Mouse (Mus musculus) kidney, embryonic 15.5 days (tissue): ENCODE data around the gene Chrnd. TPM values are rescaled to one million over a fixed set of nuclear protein-coding genes. Genes with fewer than 3 reads are reported as not detected.

Experiments
- ATAC-seq: fragments of 200-750 bp; cut with Nextera tagmentation; replicated peaks from 2 replicates; pipeline ENCODE4 v1.8.0; 2017; ENCODE audit warnings: moderate TSS enrichment; ENCODE audit not compliant: low FRiP score
- H3K27ac ChIP-seq: fragments of 300-500 bp; sonication (generic); 2 replicates; pipeline ENCODE4 v1.5.1; 2015; ENCODE audit warnings: mild to moderate bottlenecking, inconsistent platforms
- H3K27me3 ChIP-seq: fragments of 300-500 bp; sonication (generic); 2 replicates; pipeline ENCODE4 v1.6.1; 2015; ENCODE audit warnings: inconsistent platforms
- H3K36me3 ChIP-seq: fragments of 300-500 bp; sonication (generic); 2 replicates; pipeline ENCODE4 v1.6.1; 2015; ENCODE audit warnings: inconsistent platforms
- H3K4me1 ChIP-seq: fragments of 300-500 bp; sonication (generic); 2 replicates; pipeline ENCODE4 v1.6.1; 2015; ENCODE audit warnings: inconsistent platforms
- H3K4me2 ChIP-seq: fragments of 300-500 bp; sonication (generic); 2 replicates; pipeline ENCODE4 v1.6.1; 2015; ENCODE audit warnings: moderate library complexity, mild to moderate bottlenecking, inconsistent platforms
- H3K4me3 ChIP-seq: fragments of 300-500 bp; sonication (generic); replicated peaks from 2 replicates; pipeline ENCODE4 v1.5.1; 2015; ENCODE audit warnings: mild to moderate bottlenecking, inconsistent platforms
- H3K9ac ChIP-seq: fragments of 300-500 bp; sonication (generic); 2 replicates; pipeline ENCODE4 v1.6.1; 2015; ENCODE audit warnings: mild to moderate bottlenecking, inconsistent platforms
- H3K9me3 ChIP-seq: fragments of 300-500 bp; sonication (generic); replicated peaks from 2 replicates; pipeline ENCODE4 v1.6.1; 2016; ENCODE audit warnings: inconsistent platforms
- WGBS: fragments of 180-500 bp; shearing (Covaris S2); methylation state at CpG from one replicate; pipeline ENCODE4 v1.1.7; 2015; ENCODE audit warnings: mixed read lengths; 5-methylcytosine and 5-hydroxymethylcytosine counted together
- polyA plus RNA-seq: library from polyadenylated mRNA; unstranded; fragments of >200 nt; fragmentation: Nextera tagmentation; extraction: Ambion mirVana; gene quantifications from 2 replicates; pipeline ENCODE4 v1.2.1, GENCODE M21; 2015

Gene Chrnd
- polyA plus RNA-seq, result 1.1 and 1.6 TPM in 2 replicates

DNA sequence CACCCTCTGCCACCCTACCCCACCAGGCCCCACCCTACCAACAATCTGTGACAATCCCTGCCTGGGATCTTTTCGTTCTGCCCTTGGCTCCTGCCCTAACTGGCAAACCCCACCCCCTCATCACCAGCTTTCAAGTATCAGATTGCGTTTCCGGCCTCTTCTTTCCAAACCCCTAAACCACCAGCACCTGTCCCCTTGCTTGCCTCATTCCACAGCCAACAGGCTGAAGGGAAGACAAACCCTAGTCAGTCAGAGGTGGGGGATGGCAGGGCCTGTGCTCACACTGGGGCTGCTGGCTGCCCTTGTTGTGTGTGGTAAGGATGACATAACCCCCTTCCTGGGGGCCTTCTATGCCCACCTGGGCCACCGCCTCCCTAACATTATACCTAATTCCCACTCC, at the start of gene Chrnd:
Gene Chrnd (plus strand): TSS at position 179 of the 400 bp plus-strand sequence.
- H3K27me3 ChIP-seq, result peaks cover 39% of the 10 kb centered on the region
- peak; percentile 34; the same call in 1 of the 2 replicates for ATAC-seq
- no peaks in the 10 kb centered on the region for H3K36me3 ChIP-seq
- 18% methylated on average over 4 of the region's 4 CpGs for WGBS
- H3K4me3 ChIP-seq, result no peak within 1 kb of the TSS
- no peak within 1 kb of the TSS for H3K27ac ChIP-seq
- no peak within 1 kb of the TSS for H3K4me2 ChIP-seq
- H3K9ac ChIP-seq, result no peak within 1 kb of the TSS
- H3K4me1 ChIP-seq, result peaks cover 20% of the 10 kb centered on the region
- H3K9me3 ChIP-seq, result no peaks in the 10 kb centered on the region

DNA sequence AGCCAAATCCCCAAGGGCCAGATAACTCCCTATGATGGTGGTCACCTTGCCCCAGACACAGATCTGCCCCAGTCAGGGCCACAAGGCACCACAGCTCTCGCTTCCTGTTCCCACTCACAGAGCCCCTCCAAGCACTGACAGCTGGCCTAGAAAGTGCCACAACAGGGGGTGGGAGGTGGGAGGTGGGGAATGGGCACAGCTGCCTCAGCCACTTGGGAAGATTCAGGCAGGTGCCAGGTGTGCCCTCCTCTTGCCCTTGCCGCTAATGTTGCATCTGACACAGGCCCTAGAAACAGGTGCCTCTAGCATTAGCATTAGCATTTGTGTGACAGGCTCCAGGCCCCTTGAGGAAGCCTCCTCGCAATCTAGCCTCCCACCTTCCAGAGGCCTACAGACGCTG, 48.9 kb upstream of the Chrnd start:
- 92% methylated on average over 4 of the region's 4 CpGs for WGBS
- Histone ChIP-seq H3K9me3 (no peaks in the 10 kb centered on the region), H3K27me3 (0 out of 2 replicates have a peak, but pooled peaks cover 5% of the 10 kb centered on the region), H3K4me3 (no peak overlapping the region), H3K4me2 (no peak overlapping the region), H3K9ac (no peak overlapping the region), H3K4me1 (no peaks in the 10 kb centered on the region), H3K27ac (no peak overlapping the region), H3K36me3 (no peaks in the 10 kb centered on the region)
- ATAC-seq, result no peak

DNA sequence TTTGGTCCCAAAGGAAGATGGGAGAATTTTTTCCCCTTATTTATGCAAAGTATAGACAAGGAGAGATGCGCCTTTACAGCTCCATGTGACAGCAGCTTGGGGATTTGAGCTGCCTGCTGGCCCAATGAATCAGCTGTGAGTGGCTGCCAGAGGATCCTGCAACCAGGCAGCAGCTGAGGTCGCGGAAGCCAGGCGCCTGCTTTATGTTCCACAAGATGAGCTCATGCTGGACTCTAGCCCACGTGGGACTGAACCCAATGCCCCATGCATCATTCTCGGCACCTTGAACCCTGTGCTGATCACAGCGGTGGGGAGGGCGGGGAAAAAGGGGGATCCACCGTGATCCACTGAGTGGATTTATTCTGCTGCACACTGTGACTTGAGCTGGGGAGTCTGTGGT, 48.0 kb upstream of the Chrnd start:
- no peak for ATAC-seq
- WGBS, result 58% methylated on average over 9 of the region's 9 CpGs
- no peaks in the 10 kb centered on the region for H3K9me3 ChIP-seq

DNA sequence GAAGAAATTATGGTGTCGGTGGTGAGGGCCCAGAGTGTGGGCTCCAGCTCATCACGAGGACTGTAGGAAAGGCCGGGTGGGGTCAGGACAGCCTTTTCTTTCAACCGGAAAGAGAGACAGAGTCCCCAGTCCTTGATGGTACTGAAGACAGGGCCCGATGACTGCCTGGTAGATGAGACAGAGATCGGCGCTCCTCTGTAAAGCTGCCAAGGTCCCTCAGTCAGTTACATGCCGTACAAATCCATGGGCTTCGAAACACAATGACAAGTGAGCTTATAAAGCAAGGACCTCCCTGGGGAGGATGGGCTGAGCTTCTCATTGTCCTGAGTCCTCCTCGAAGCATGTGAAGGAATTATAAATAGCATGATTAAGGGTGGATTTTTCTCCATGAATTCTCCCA, 47.3 kb upstream of the Chrnd start:
- H3K4me3 ChIP-seq, result no peak overlapping the region
- H3K27me3 ChIP-seq, result peaks cover 11% of the 10 kb centered on the region; the same call in 1 of the 2 replicates
- no peaks in the 10 kb centered on the region for H3K4me1 ChIP-seq
- no peak overlapping the region for H3K4me2 ChIP-seq
- no peak for ATAC-seq
- no peaks in the 10 kb centered on the region for H3K36me3 ChIP-seq
- WGBS, result 78% methylated on average over 10 of the region's 10 CpGs
- no peak overlapping the region for H3K27ac ChIP-seq
- no peaks in the 10 kb centered on the region for H3K9me3 ChIP-seq
- no peak overlapping the region for H3K9ac ChIP-seq

More for the DNA sequence above, 48.0 kb upstream of the Chrnd start:
- peaks cover 5% of the 10 kb centered on the region; the same call in 1 of the 2 replicates for H3K27me3 ChIP-seq
- H3K27ac ChIP-seq, result no peak overlapping the region
- H3K36me3 ChIP-seq, result no peaks in the 10 kb centered on the region
- H3K4me3 ChIP-seq, result no peak overlapping the region
- no peaks in the 10 kb centered on the region for H3K4me1 ChIP-seq
- H3K4me2 ChIP-seq, result no peak overlapping the region
- H3K9ac ChIP-seq, result no peak overlapping the region

DNA sequence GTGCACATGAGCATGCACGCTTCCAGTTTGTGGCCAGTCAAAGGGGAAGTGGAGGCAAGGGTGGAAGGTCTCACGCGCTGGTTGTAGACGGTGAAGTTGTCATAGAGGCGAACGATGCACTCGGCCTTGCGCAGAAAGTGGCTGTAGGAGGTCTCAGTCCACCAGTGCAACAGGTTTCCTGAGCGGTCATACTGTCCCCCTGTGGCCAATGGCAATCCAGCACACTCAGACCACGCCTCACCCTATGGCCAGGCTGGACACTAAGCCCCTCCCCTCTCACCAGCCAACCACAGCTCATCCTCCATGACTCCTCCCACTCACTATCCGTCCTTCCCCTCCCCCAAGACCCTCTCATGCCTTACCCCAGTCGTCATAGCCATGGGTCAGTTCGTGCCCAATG, 41.0 kb upstream of the Chrnd start:
- no peak for ATAC-seq
- H3K27ac ChIP-seq, result no peak overlapping the region
- H3K9ac ChIP-seq, result no peak overlapping the region
- peaks cover 60% of the 10 kb centered on the region for H3K27me3 ChIP-seq
- H3K4me1 ChIP-seq, result peaks cover 17% of the 10 kb centered on the region
- H3K4me3 ChIP-seq, result no peak overlapping the region
- WGBS, result 27% methylated on average over 13 of the region's 13 CpGs
- H3K9me3 ChIP-seq, result no peaks in the 10 kb centered on the region
- no peak overlapping the region for H3K4me2 ChIP-seq
- H3K36me3 ChIP-seq, result no peaks in the 10 kb centered on the region

DNA sequence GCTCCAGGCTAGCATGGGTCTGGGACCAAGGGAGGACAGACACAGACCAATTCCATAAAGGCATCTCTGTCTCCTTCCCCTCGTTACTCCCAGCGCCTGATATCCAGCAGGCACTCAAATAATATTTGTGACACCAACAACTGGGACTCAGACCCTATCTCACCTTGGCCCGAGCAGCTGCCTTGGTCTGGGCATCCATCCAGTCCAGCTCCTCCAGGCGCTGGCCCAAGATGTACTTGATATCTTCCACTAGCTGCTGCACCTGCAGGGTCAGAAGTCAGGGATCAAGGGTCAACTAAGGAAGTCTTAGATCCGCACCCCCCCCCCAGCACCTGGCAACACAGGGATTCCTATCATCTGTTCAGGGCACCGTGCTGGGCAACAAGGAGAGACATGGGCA, 39.1 kb upstream of the Chrnd start:
- Histone ChIP-seq H3K36me3 (no peaks in the 10 kb centered on the region), H3K27me3 (peaks cover 78% of the 10 kb centered on the region), H3K4me3 (no peak overlapping the region), H3K9me3 (no peaks in the 10 kb centered on the region), H3K4me2 (no peak overlapping the region), H3K4me1 (peaks cover 36% of the 10 kb centered on the region), H3K27ac (no peak overlapping the region), H3K9ac (no peak overlapping the region)
- no peak for ATAC-seq
- WGBS, result 72% methylated on average over 6 of the region's 6 CpGs

DNA sequence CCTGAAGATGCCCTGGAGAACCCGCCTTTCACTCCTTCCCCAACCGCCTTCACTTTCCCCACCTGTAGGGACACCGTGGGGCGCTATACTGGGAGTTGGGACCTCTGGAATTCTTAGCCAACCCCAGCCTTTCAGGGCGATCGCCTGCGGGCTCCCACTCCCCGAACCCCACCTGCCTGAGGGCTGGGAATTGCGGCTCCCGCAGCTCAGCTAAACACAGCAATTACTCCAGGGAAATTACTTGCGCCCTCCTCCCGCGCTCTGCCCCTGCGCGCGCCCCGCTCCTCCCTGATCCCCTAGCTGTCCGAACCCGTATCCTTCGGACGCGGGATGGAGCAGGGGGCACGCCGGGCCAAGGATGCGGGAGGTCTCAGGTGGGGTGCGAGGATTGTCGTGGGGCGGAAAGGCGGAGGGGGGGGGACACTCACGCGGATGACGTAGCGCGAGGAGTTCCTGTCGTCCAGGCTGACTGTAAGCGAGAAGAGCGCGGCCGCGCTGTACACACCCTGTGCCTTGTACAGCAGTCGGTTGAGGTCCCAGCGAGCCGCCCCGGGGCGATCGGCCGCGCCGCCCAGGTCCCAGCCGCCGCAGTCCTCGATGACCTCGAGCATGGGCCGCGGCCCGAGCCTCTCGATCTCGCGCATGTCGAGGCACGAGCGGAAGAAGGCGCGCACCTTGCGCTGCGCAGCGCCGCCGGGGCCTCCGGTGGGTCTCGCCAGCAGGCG, 36.5 kb upstream of the Chrnd start:
- Histone ChIP-seq H3K9ac (no peak overlapping the region), H3K4me1 (peaks cover 36% of the 10 kb centered on the region), H3K36me3 (no peaks in the 10 kb centered on the region), H3K27me3 (peaks cover 96% of the 10 kb centered on the region), H3K4me3 (peak overlapping the region; percentile 44), H3K27ac (no peak overlapping the region), H3K4me2 (peak overlapping the region; percentile 80), H3K9me3 (no peaks in the 10 kb centered on the region)
- WGBS, result 1% methylated on average over 71 of the region's 72 CpGs
- no peak for ATAC-seq

DNA sequence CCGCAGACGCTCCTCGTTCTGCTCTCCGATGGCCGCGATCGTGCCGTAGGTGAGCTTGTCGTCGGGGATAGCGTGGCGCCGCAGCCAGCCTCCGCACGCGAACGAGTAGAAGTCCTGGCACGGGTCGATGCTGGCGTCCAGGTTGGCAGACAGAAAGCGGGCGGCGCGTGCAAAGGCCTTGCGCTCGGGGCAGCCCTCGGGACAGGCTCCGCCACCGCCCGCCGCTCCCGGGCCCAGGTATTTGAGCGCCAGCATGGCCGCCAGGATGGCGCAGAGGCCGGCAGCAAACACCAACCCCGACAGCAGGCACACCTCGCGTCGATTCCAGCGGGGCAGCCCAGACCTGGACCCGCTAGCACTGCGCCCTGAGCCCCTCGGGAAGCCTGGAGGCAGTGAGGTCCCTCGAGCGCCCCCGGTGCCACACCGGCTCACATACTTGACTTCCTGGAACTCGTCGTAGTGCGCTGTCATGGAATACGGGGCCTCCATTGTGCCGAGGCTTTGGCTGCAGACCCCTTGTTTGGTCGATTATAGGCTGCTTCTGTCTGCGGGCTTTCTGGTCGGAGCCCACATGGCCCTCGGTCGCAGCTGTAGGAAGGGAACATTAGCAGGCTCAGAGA, 35.8 kb upstream of the Chrnd start:
- Histone ChIP-seq H3K4me1 (peaks cover 33% of the 10 kb centered on the region), H3K27me3 (peaks cover 98% of the 10 kb centered on the region), H3K27ac (no peak overlapping the region), H3K4me3 (peak overlapping the region; percentile 44), H3K4me2 (peak overlapping the region; percentile 80), H3K36me3 (no peaks in the 10 kb centered on the region), H3K9ac (no peak overlapping the region), H3K9me3 (no peaks in the 10 kb centered on the region)
- ATAC-seq, result no peak
- 3% methylated on average over 58 of the region's 58 CpGs for WGBS

DNA sequence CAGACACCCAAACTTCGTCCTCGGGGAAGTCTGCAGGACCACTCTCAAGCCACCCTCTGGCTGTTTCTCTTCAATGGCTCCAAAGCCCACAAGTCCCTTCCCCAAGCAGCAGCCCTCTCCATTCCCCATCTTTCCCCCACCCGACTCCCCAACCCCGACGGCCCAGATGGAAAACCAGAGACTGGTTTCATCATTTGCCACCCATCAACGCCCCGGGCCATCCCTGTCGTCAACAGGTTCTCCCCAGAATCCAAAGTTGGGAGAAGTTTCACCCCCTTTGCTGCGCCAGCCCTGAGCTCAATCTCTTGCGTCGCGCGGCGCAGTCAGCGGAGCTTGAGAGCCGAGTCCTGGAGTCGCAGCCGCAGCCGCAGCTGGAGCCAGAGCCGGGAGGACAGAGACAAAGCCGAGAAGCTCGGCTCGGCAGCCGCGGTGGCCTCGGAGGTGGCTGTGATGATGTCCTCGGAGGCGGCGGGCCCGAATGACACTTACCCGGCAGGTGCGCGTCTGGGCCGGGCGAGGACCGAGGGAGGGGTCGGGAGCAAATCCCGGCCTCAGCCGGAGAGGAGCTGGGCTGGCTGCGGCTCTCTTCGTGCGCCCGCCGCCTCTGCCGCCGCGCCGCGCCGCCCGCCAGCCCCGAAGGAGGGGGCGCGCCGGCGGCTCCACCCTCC, 34.7 kb upstream of the Chrnd start:
- under 1% methylated on average over 45 of the region's 56 CpGs for WGBS

DNA sequence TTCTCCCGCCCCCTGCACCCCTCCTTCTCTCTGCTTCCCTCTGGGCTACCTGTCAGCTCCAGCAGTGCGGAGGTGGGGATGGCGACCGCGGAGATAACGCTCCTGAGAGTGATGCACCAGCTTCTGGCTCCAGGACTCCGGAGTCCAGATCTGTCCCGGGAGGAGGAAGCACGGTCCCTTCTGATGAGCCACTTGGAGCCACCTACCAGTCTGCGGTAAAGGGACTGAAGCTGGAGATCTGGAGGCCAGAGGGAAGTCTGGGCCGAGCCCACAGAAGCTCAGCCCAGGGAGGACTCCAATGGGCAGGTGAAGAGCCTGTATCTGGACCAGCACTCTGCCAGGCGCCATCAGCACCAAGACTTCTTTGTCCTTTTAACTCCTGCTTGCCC, 34.2 kb upstream of the Chrnd start, which contains the start of gene Ecel1:
Gene Ecel1 (minus strand): TSS at position 323 of the 389 bp plus-strand sequence.
- no peaks in the 10 kb centered on the region for H3K36me3 ChIP-seq
- H3K27ac ChIP-seq, result no peak within 1 kb of the TSS
- peaks cover 33% of the 10 kb centered on the region for H3K4me1 ChIP-seq
- no peak within 1 kb of the TSS for H3K9ac ChIP-seq
- no peaks in the 10 kb centered on the region for H3K9me3 ChIP-seq
- peak within 1 kb of the TSS; percentile 80 for H3K4me2 ChIP-seq
- WGBS, result under 1% methylated on average over 12 of the region's 12 CpGs
- peak within 1 kb of the TSS; percentile 44 for H3K4me3 ChIP-seq
- peaks cover 95% of the 10 kb centered on the region for H3K27me3 ChIP-seq
- no peak for ATAC-seq

More for the DNA sequence above, 34.7 kb upstream of the Chrnd start:
- Histone ChIP-seq H3K36me3 (no peaks in the 10 kb centered on the region), H3K4me1 (peaks cover 33% of the 10 kb centered on the region), H3K9me3 (no peaks in the 10 kb centered on the region), H3K27ac (no peak overlapping the region), H3K4me3 (peak overlapping the region; percentile 44), H3K4me2 (peak overlapping the region; percentile 80), H3K27me3 (peaks cover 96% of the 10 kb centered on the region), H3K9ac (no peak overlapping the region)
- 0 out of 2 replicates have a peak, but pooled peaks have one; percentile 26 for ATAC-seq

DNA sequence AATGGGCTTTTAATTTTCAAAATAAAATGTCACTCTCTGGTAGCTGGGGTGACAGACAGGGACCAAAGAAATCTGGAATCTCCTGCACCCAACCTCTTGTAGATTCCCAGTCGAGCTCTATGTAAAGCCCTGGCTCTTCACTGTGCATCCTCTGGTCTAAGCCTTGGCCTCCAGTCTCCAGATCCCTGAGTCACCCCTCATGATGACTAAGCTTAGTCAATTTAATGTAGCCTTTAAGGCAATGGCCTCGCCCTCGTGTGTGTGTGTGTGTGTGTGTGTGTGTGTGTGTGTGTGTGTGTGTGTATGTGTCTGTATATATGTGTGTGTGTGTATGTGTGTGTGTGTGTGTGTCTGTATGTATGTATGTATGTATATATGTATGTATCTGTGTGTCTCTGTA, 31.0 kb upstream of the Chrnd start:
- no peak for ATAC-seq
- Histone ChIP-seq H3K27ac (no peak overlapping the region), H3K9ac (no peak overlapping the region), H3K4me3 (no peak overlapping the region), H3K4me2 (no peak overlapping the region), H3K4me1 (peaks cover 24% of the 10 kb centered on the region), H3K27me3 (peaks cover 92% of the 10 kb centered on the region), H3K9me3 (no peaks in the 10 kb centered on the region), H3K36me3 (no peaks in the 10 kb centered on the region)
- WGBS, result 75% methylated on average over 3 of the region's 3 CpGs
